Mouse (Mus musculus) stomach, embryonic 16.5 days (tissue): ENCODE measurements around the gene Dph3. TPM values are rescaled to one million over a fixed set of nuclear protein-coding genes. Genes with fewer than 3 reads are reported as not detected.
"Not testable (repeated sequence)": the region's sequence is repeated elsewhere in the genome, so short reads cannot be mapped to it uniquely, and the experiment has no call there.

Experiments
- ATAC-seq: fragments of 200-750 bp; cut with Nextera tagmentation; 2 replicates; pipeline ENCODE4 v1.8.0; 2017; ENCODE audit warnings: moderate number of reproducible peaks, moderate TSS enrichment; ENCODE audit not compliant: insufficient read depth, low FRiP score
- H3K27ac ChIP-seq: fragments of 300-500 bp; sonication (generic); 2 replicates; pipeline ENCODE4 v1.5.1; 2014; ENCODE audit warnings: low read length
- H3K27me3 ChIP-seq: fragments of 300-500 bp; sonication (generic); 2 replicates; pipeline ENCODE4 v1.6.1; 2014; ENCODE audit warnings: low read length, control low read depth, mixed read lengths; ENCODE audit not compliant: control insufficient read depth, insufficient read depth
- H3K36me3 ChIP-seq: fragments of 300-500 bp; sonication (generic); 2 replicates; pipeline ENCODE4 v1.6.1; 2014; ENCODE audit warnings: low read length; ENCODE audit not compliant: control insufficient read depth, insufficient read depth
- H3K4me1 ChIP-seq: fragments of 300-500 bp; sonication (generic); 2 replicates; pipeline ENCODE4 v1.6.1; 2014; ENCODE audit warnings: low read length, control low read depth, mixed read lengths; ENCODE audit not compliant: control insufficient read depth, insufficient read depth
- H3K4me2 ChIP-seq: fragments of 300-500 bp; sonication (generic); 2 replicates; pipeline ENCODE4 v1.6.1; 2014; ENCODE audit warnings: low read depth, low read length, mixed read lengths
- H3K4me3 ChIP-seq: fragments of 300-500 bp; sonication (generic); replicated peaks from 2 replicates; pipeline ENCODE4 v1.5.1; 2014; ENCODE audit warnings: mild to moderate bottlenecking, low read length
- H3K9ac ChIP-seq: fragments of 300-500 bp; sonication (generic); 2 replicates; pipeline ENCODE4 v1.6.1; 2014; ENCODE audit warnings: low read length
- H3K9me3 ChIP-seq: fragments of 300-500 bp; sonication (generic); replicated peaks from 2 replicates; pipeline ENCODE4 v1.6.1; 2016; ENCODE audit warnings: low read length, control low read depth; ENCODE audit not compliant: control insufficient read depth
- WGBS: fragments of 180-500 bp; shearing (Covaris S2); extraction: QIAGEN DNeasy Blood & Tissue Kit; methylation state at CpG from one replicate; pipeline ENCODE4 v1.1.7; 2014; 5-methylcytosine and 5-hydroxymethylcytosine counted together
- polyA plus RNA-seq: library from polyadenylated mRNA; unstranded; fragments of >200 nt; fragmentation: Nextera tagmentation; extraction: Ambion mirVana; gene quantifications from 2 replicates; pipeline ENCODE4 v1.2.1, GENCODE M21; 2015

Dph3 gene
- polyA plus RNA-seq: 81.7 and 89.7 TPM in 2 replicates

GRCm38 (mm10) chr14:32085486-32086201 lies at the start of gene Dph3:
TSS of gene Dph3 (minus strand) at chr14:32085729.
- Histone ChIP-seq H3K27me3 (no peaks in the 10 kb centered on the region), H3K4me1 (peaks cover 7% of the 10 kb centered on the region), H3K9me3 (no peaks in the 10 kb centered on the region), H3K4me3 (peak within 1 kb of the TSS; percentile 70), H3K36me3 (peaks cover 12% of the 10 kb centered on the region), H3K9ac (peak within 1 kb of the TSS; percentile 86), H3K4me2 (peak within 1 kb of the TSS; percentile 85), H3K27ac (peak within 1 kb of the TSS; percentile 94)
- under 1% methylated on average over 43 of the region's 43 CpGs for WGBS
- ATAC-seq: peak; percentile 98

GRCm38 (mm10) chr14:32134293-32134692 lies 48.8 kb upstream of the Dph3 start:
- peaks cover 6% of the 10 kb centered on the region; the same call in 1 of the 2 replicates for H3K4me1 ChIP-seq
- H3K9me3 ChIP-seq: no peaks in the 10 kb centered on the region
- no peaks in the 10 kb centered on the region for H3K36me3 ChIP-seq
- H3K9ac ChIP-seq: no peak overlapping the region
- no peak overlapping the region for H3K4me2 ChIP-seq
- H3K27ac ChIP-seq: peak overlapping the region; percentile 49; the same call in 1 of the 2 replicates
- H3K27me3 ChIP-seq: no peaks in the 10 kb centered on the region
- 19% methylated on average over 2 of the region's 2 CpGs for WGBS
- ATAC-seq: peak; percentile 40; the same call in 1 of the 2 replicates
- no peak overlapping the region for H3K4me3 ChIP-seq

GRCm38 (mm10) chr14:32131836-32132235 lies 46.3 kb upstream of the Dph3 start:
- no peak for ATAC-seq
- H3K9me3 ChIP-seq: no peaks in the 10 kb centered on the region
- whole genome bisulfite sequencing: 46% methylated on average over 4 of the region's 4 CpGs

GRCm38 (mm10) chr14:32128409-32128808 lies 42.9 kb upstream of the Dph3 start:
- no peak overlapping the region for H3K4me2 ChIP-seq
- H3K27me3 ChIP-seq: no peaks in the 10 kb centered on the region
- H3K4me3 ChIP-seq: no peak overlapping the region
- no peak overlapping the region for H3K9ac ChIP-seq
- WGBS: 72% methylated on average over 5 of the region's 5 CpGs
- H3K9me3 ChIP-seq: no peaks in the 10 kb centered on the region
- no peaks in the 10 kb centered on the region for H3K4me1 ChIP-seq
- H3K27ac ChIP-seq: no peak overlapping the region
- ATAC-seq: no peak
- H3K36me3 ChIP-seq: no peaks in the 10 kb centered on the region

More at GRCm38 (mm10) chr14:32131836-32132235, 46.3 kb upstream of the Dph3 start:
- H3K4me2 ChIP-seq: no peak overlapping the region
- no peaks in the 10 kb centered on the region for H3K27me3 ChIP-seq
- H3K36me3 ChIP-seq: no peaks in the 10 kb centered on the region
- H3K27ac ChIP-seq: no peak overlapping the region
- peaks cover 6% of the 10 kb centered on the region; the same call in 1 of the 2 replicates for H3K4me1 ChIP-seq
- no peak overlapping the region for H3K4me3 ChIP-seq
- H3K9ac ChIP-seq: no peak overlapping the region

GRCm38 (mm10) chr14:32125256-32125655 lies 39.7 kb upstream of the Dph3 start:
- not testable (repeated sequence) for ATAC-seq, H3K27me3 ChIP-seq, H3K27ac ChIP-seq, H3K9me3 ChIP-seq, H3K4me2 ChIP-seq, H3K9ac ChIP-seq, H3K4me1 ChIP-seq, H3K4me3 ChIP-seq, H3K36me3 ChIP-seq
- WGBS: 83% methylated on average over 5 of the region's 5 CpGs

GRCm38 (mm10) chr14:32124261-32124660 lies 38.7 kb upstream of the Dph3 start:
- Histone ChIP-seq H3K27ac (no peak overlapping the region), H3K36me3 (no peaks in the 10 kb centered on the region), H3K9ac (no peak overlapping the region), H3K4me1 (no peaks in the 10 kb centered on the region), H3K4me3 (no peak overlapping the region), H3K4me2 (no peak overlapping the region), H3K27me3 (no peaks in the 10 kb centered on the region), H3K9me3 (no peaks in the 10 kb centered on the region)
- no peak for ATAC-seq
- 55% methylated on average over 3 of the region's 3 CpGs for WGBS

GRCm38 (mm10) chr14:32121920-32122315 lies 36.4 kb upstream of the Dph3 start:
- no peaks in the 10 kb centered on the region for H3K9me3 ChIP-seq
- H3K9ac ChIP-seq: no peak overlapping the region
- no peaks in the 10 kb centered on the region for H3K36me3 ChIP-seq
- H3K4me3 ChIP-seq: no peak overlapping the region
- no peaks in the 10 kb centered on the region for H3K27me3 ChIP-seq
- H3K4me1 ChIP-seq: no peaks in the 10 kb centered on the region
- no peak for ATAC-seq
- WGBS: 53% methylated on average over 2 of the region's 2 CpGs
- H3K27ac ChIP-seq: no peak overlapping the region
- no peak overlapping the region for H3K4me2 ChIP-seq

GRCm38 (mm10) chr14:32120940-32121919 lies 35.7 kb upstream of the Dph3 start:
- WGBS: 70% methylated on average over 11 of the region's 11 CpGs
- Histone ChIP-seq H3K9ac (no peak overlapping the region), H3K36me3 (no peaks in the 10 kb centered on the region), H3K4me1 (no peaks in the 10 kb centered on the region), H3K27me3 (no peaks in the 10 kb centered on the region), H3K9me3 (no peaks in the 10 kb centered on the region), H3K4me2 (no peak overlapping the region), H3K27ac (no peak overlapping the region), H3K4me3 (no peak overlapping the region)
- ATAC-seq: no peak

GRCm38 (mm10) chr14:32112124-32112523 lies 26.6 kb upstream of the Dph3 start:
- WGBS: 89% methylated on average over 10 of the region's 10 CpGs

More at GRCm38 (mm10) chr14:32112124-32112523, 26.6 kb upstream of the Dph3 start:
- not testable (repeated sequence) for H3K4me2 ChIP-seq, H3K9ac ChIP-seq, H3K9me3 ChIP-seq, H3K4me3 ChIP-seq, H3K4me1 ChIP-seq, H3K36me3 ChIP-seq, ATAC-seq, H3K27ac ChIP-seq, H3K27me3 ChIP-seq
